Mouse (Mus musculus): ENCODE data around the gene Agbl4. TPM values are rescaled to one million over a fixed set of nuclear protein-coding genes. Genes with fewer than 3 reads are reported as not detected.

Gene Agbl4
- polyA plus RNA-seq, 1 experiment, result not detected

- Histone ChIP-seq H3K4me3 (ENCODE audit: insufficient read depth, poor library complexity, severe bottlenecking) (no peak overlapping the region), H3K79me3 (ENCODE audit: low read depth) (no peaks in the 10 kb centered on the region), H3ac (ENCODE audit: control insufficient read depth, insufficient read length, low read depth) (no peak overlapping the region), H3K36me3 (ENCODE audit: control insufficient read depth, insufficient read depth) (no peaks in the 10 kb centered on the region), H3K79me2 (ENCODE audit: control insufficient read depth, insufficient read depth) (no peaks in the 10 kb centered on the region), H3K27me3 (ENCODE audit: control insufficient read depth, insufficient read depth, insufficient read length) (no peaks in the 10 kb centered on the region)
- TF ChIP-seq CEBPB (IDR thresholded peaks at IDR 0.05; ENCODE audit: low read depth) (no peak), USF1 (IDR thresholded peaks at IDR 0.05; ENCODE audit: low read depth) (no peak), FOSL1 (IDR thresholded peaks at IDR 0.05; ENCODE audit: insufficient read depth, low read length, poor library complexity, severe bottlenecking) (no peak), MYOG (IDR thresholded peaks at IDR 0.05; ENCODE audit: control insufficient read depth, extremely low read depth, insufficient read length) (no peak), CTCF (IDR thresholded peaks at IDR 0.05; ENCODE audit: control insufficient read depth, insufficient read depth, insufficient read length) (no peak), MYOD1 (IDR thresholded peaks at IDR 0.05; ENCODE audit: control insufficient read depth, insufficient read length, low read depth) (no peak), MAX (IDR thresholded peaks at IDR 0.05) (no peak)
These were observed 1256.0 kb downstream of the Agbl4 start for GRCm38 (mm10) chr4:111653451-111653850.

DNA sequence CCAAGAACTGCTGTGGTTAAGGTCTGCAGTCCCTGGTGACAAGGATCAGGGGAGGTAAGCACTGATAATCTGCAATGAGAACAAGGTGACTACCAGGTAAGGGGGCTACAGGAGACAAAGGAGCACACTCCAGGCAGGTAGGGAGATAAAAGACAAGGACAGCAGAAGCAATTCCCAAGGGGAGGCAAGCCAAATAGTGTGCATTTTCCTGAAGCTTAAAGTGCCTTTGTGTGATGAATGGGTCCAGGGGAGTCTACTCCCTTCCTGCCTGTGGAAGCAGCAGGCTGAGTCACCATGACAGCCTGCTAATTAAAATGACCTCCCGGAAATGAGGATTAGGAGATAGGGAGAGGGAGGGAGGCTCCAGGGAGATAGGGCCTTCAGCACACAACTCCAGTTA, 1266.3 kb downstream of the Agbl4 start:
- Histone ChIP-seq H3K79me3 (ENCODE audit: low read depth) (no peaks in the 10 kb centered on the region), H3K4me3 (ENCODE audit: insufficient read depth, poor library complexity, severe bottlenecking) (no peak overlapping the region), H3K79me2 (ENCODE audit: control insufficient read depth, insufficient read depth) (no peaks in the 10 kb centered on the region), H3ac (ENCODE audit: control insufficient read depth, insufficient read length, low read depth) (no peak overlapping the region), H3K36me3 (ENCODE audit: control insufficient read depth, insufficient read depth) (no peaks in the 10 kb centered on the region), H3K27me3 (ENCODE audit: control insufficient read depth, insufficient read depth, insufficient read length) (no peaks in the 10 kb centered on the region)
- TF ChIP-seq FOSL1 (IDR thresholded peaks at IDR 0.05; ENCODE audit: insufficient read depth, low read length, poor library complexity, severe bottlenecking), result no peak
- TF ChIP-seq MYOD1 (IDR thresholded peaks at IDR 0.05; ENCODE audit: control insufficient read depth, insufficient read length, low read depth), result no peak
- no peak for TF ChIP-seq CEBPB (IDR thresholded peaks at IDR 0.05; ENCODE audit: low read depth)

GRCm38 (mm10) chr4:111664146-111664545, 1266.7 kb downstream of the Agbl4 start:
- H3K36me3 ChIP-seq (ENCODE audit: control insufficient read depth, insufficient read depth), result no peaks in the 10 kb centered on the region
- no peaks in the 10 kb centered on the region for H3K79me3 ChIP-seq (ENCODE audit: low read depth)
- no peak for TF ChIP-seq CTCF (IDR thresholded peaks at IDR 0.05; ENCODE audit: control insufficient read depth, insufficient read depth, insufficient read length)
- TF ChIP-seq MAX (IDR thresholded peaks at IDR 0.05), result no peak
- TF ChIP-seq USF1 (IDR thresholded peaks at IDR 0.05; ENCODE audit: low read depth), result no peak
- no peak for TF ChIP-seq CEBPB (IDR thresholded peaks at IDR 0.05; ENCODE audit: low read depth)
- no peak for TF ChIP-seq FOSL1 (IDR thresholded peaks at IDR 0.05; ENCODE audit: insufficient read depth, low read length, poor library complexity, severe bottlenecking)
- no peak for TF ChIP-seq MYOG (IDR thresholded peaks at IDR 0.05; ENCODE audit: control insufficient read depth, extremely low read depth, insufficient read length)
- no peak for TF ChIP-seq MYOD1 (IDR thresholded peaks at IDR 0.05; ENCODE audit: control insufficient read depth, insufficient read length, low read depth)
- H3K4me3 ChIP-seq (ENCODE audit: insufficient read depth, poor library complexity, severe bottlenecking), result no peak overlapping the region
- no peaks in the 10 kb centered on the region for H3K27me3 ChIP-seq (ENCODE audit: control insufficient read depth, insufficient read depth, insufficient read length)
- H3ac ChIP-seq (ENCODE audit: control insufficient read depth, insufficient read length, low read depth), result no peak overlapping the region
- H3K79me2 ChIP-seq (ENCODE audit: control insufficient read depth, insufficient read depth), result no peaks in the 10 kb centered on the region

- Histone ChIP-seq H3K27me3 (ENCODE audit: control insufficient read depth, insufficient read depth, insufficient read length) (no peaks in the 10 kb centered on the region), H3K36me3 (ENCODE audit: control insufficient read depth, insufficient read depth) (no peaks in the 10 kb centered on the region), H3K79me3 (ENCODE audit: low read depth) (no peaks in the 10 kb centered on the region), H3K79me2 (ENCODE audit: control insufficient read depth, insufficient read depth) (no peaks in the 10 kb centered on the region), H3ac (ENCODE audit: control insufficient read depth, insufficient read length, low read depth) (no peak overlapping the region), H3K4me3 (ENCODE audit: insufficient read depth, poor library complexity, severe bottlenecking) (no peak overlapping the region)
- no peak for TF ChIP-seq CTCF (IDR thresholded peaks at IDR 0.05; ENCODE audit: control insufficient read depth, insufficient read depth, insufficient read length)
- TF ChIP-seq MAX (IDR thresholded peaks at IDR 0.05), result no peak
- no peak for TF ChIP-seq USF1 (IDR thresholded peaks at IDR 0.05; ENCODE audit: low read depth)
- TF ChIP-seq MYOD1 (IDR thresholded peaks at IDR 0.05; ENCODE audit: control insufficient read depth, insufficient read length, low read depth), result no peak
- no peak for TF ChIP-seq FOSL1 (IDR thresholded peaks at IDR 0.05; ENCODE audit: insufficient read depth, low read length, poor library complexity, severe bottlenecking)
- TF ChIP-seq MYOG (IDR thresholded peaks at IDR 0.05; ENCODE audit: control insufficient read depth, extremely low read depth, insufficient read length), result no peak
- TF ChIP-seq CEBPB (IDR thresholded peaks at IDR 0.05; ENCODE audit: low read depth), result no peak
These were observed 1269.3 kb downstream of the Agbl4 start for GRCm38 (mm10) chr4:111666713-111667112.

- Histone ChIP-seq H3K36me3 (ENCODE audit: control insufficient read depth, insufficient read depth) (no peaks in the 10 kb centered on the region), H3K4me3 (ENCODE audit: insufficient read depth, poor library complexity, severe bottlenecking) (no peak overlapping the region), H3K79me2 (ENCODE audit: control insufficient read depth, insufficient read depth) (no peaks in the 10 kb centered on the region), H3K79me3 (ENCODE audit: low read depth) (no peaks in the 10 kb centered on the region), H3ac (ENCODE audit: control insufficient read depth, insufficient read length, low read depth) (no peak overlapping the region), H3K27me3 (ENCODE audit: control insufficient read depth, insufficient read depth, insufficient read length) (no peaks in the 10 kb centered on the region)
- TF ChIP-seq CTCF (IDR thresholded peaks at IDR 0.05; ENCODE audit: control insufficient read depth, insufficient read depth, insufficient read length) (no peak), USF1 (IDR thresholded peaks at IDR 0.05; ENCODE audit: low read depth) (no peak), FOSL1 (IDR thresholded peaks at IDR 0.05; ENCODE audit: insufficient read depth, low read length, poor library complexity, severe bottlenecking) (no peak), MYOD1 (IDR thresholded peaks at IDR 0.05; ENCODE audit: control insufficient read depth, insufficient read length, low read depth) (no peak), MYOG (IDR thresholded peaks at IDR 0.05; ENCODE audit: control insufficient read depth, extremely low read depth, insufficient read length) (no peak), MAX (IDR thresholded peaks at IDR 0.05) (no peak), CEBPB (IDR thresholded peaks at IDR 0.05; ENCODE audit: low read depth) (no peak)
These were observed 1271.9 kb downstream of the Agbl4 start for GRCm38 (mm10) chr4:111669369-111669768.

Data from C2C12 (cell line).